Mouse (Mus musculus) liver, embryonic 14.5 days (tissue): ENCODE data around the gene Zfp655. TPM values are rescaled to one million over a fixed set of nuclear protein-coding genes. Genes with fewer than 3 reads are reported as not detected.
"Not testable (repeated sequence)": the region's sequence is repeated elsewhere in the genome, so short reads cannot be mapped to it uniquely, and the experiment has no call there.

Experiments
- ATAC-seq: fragments of 200-750 bp; cut with Nextera tagmentation; 2 replicates; pipeline ENCODE4 v1.8.0; 2017; ENCODE audit warnings: moderate number of reproducible peaks, mild to moderate bottlenecking, moderate library complexity; ENCODE audit not compliant: insufficient read depth
- DNase-seq, 3 experiments: peaks; one replicate each; pipeline ENCODE4 v3.0.0-alpha.2; 2012 to 2013; ENCODE audit warnings: low read depth in 3 of 3, low spot score in 3 of 3
- H3K27ac ChIP-seq: fragments of 300-500 bp; sonication (generic); 2 replicates; pipeline ENCODE4 v1.5.1; 2014; ENCODE audit warnings: moderate library complexity, mild to moderate bottlenecking, control low read depth, inconsistent platforms
- H3K27me3 ChIP-seq: fragments of 300-500 bp; sonication (generic); 2 replicates; pipeline ENCODE4 v1.6.1; 2014; ENCODE audit warnings: mild to moderate bottlenecking, low read length, moderate library complexity; ENCODE audit not compliant: control insufficient read depth, insufficient read depth
- H3K36me3 ChIP-seq: fragments of 300-500 bp; sonication (generic); replicated peaks from 2 replicates; pipeline ENCODE4 v1.6.1; 2014; ENCODE audit warnings: low read depth; ENCODE audit not compliant: control insufficient read depth, insufficient read depth
- H3K4me1 ChIP-seq, 2 experiments: fragments of 200-500 bp in 1 of 2; fragments of 300-500 bp in 1 of 2; sonication (generic) in 1 of 2; replicated peaks; 2 replicates each; pipeline ENCODE4 v1.6.1; 2012 to 2014; ENCODE audit warnings: antibody characterized with exemption in 1 of 2, inconsistent platforms in 1 of 2, low read length in 1 of 2; ENCODE audit not compliant: control insufficient read depth in 2 of 2, insufficient read depth in 2 of 2
- H3K4me2 ChIP-seq: fragments of 300-500 bp; sonication (generic); 2 replicates; pipeline ENCODE4 v1.6.1; 2014; ENCODE audit warnings: low read depth, mild to moderate bottlenecking, control low read depth, moderate library complexity
- H3K4me3 ChIP-seq, 2 experiments: fragments of 200-500 bp in 1 of 2; fragments of 300-500 bp in 1 of 2; sonication (generic) in 1 of 2; 2 replicates each; pipeline ENCODE4 v1.5.1; 2012 to 2014; ENCODE audit warnings: low read depth in 2 of 2, low read length in 2 of 2, mild to moderate bottlenecking in 2 of 2, control low read depth in 1 of 2, inconsistent platforms in 1 of 2, moderate library complexity in 1 of 2; ENCODE audit not compliant: insufficient read depth in 1 of 2
- H3K9ac ChIP-seq: fragments of 300-500 bp; sonication (generic); replicated peaks from 2 replicates; pipeline ENCODE4 v1.6.1; 2014; ENCODE audit warnings: mild to moderate bottlenecking, control low read depth, moderate library complexity
- H3K9me3 ChIP-seq: fragments of 300-500 bp; sonication (generic); 2 replicates; pipeline ENCODE4 v1.6.1; 2016; ENCODE audit warnings: low read length, mixed read lengths; ENCODE audit not compliant: control insufficient read depth
- CTCF ChIP-seq: IDR thresholded peaks from 2 replicates; pipeline ENCODE4 v1.5.1; 2016; ENCODE audit warnings: antibody characterized with exemption, low read depth, control low read depth
- EP300 ChIP-seq: IDR thresholded peaks from 2 replicates; pipeline ENCODE4 v1.6.1; 2016; ENCODE audit warnings: antibody characterized with exemption, low read depth
- WGBS: fragments of 180-500 bp; shearing (Covaris S2); extraction: QIAGEN DNeasy Blood & Tissue Kit; methylation state at CpG from one replicate; pipeline ENCODE4 v1.1.7; 2014; ENCODE audit not compliant: insufficient replicate concordance; 5-methylcytosine and 5-hydroxymethylcytosine counted together
- polyA plus RNA-seq, 2 experiments: library from polyadenylated mRNA; depleted of rRNA in 1 of 2; stranded (reverse) in 1 of 2; unstranded in 1 of 2; fragments of >200 nt; fragmentation: Nextera tagmentation in 1 of 2; extraction: Ambion mirVana in 1 of 2; gene quantifications; 2 replicates each; pipeline versions ENCODE4 v1.2.1 to v1.2.3; 2012 to 2014

Zfp655 gene
- polyA plus RNA-seq, 2 experiments, result 8.3 to 18.7 TPM

DNA sequence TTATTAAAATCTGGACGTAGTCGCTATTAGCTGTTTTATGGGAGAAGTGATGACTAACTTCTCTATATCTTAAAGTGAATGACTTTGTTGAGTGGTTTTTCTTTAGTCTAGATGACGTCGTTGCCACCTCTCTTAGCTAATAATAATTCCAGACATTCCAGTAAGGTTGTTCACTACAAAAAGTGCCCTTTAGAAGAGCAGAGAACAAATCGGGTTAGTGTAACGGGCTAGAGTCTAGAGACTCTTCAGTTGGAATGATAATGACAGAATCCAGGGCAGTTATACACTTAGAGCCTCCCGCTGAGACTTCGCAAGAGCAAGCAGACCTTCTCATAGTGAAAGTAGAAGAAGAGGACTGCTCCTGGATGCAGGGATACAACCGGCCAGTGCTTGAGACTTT, 26.5 kb upstream of the Zfp655 start:
- TF ChIP-seq CTCF, result no peak
- TF ChIP-seq EP300, result no peak
- WGBS, result 13% methylated on average over 9 of the region's 9 CpGs
- peak overlapping the region; percentile 3; the same call in 1 of the 2 replicates for H3K27ac ChIP-seq
- no peaks in the 10 kb centered on the region for H3K27me3 ChIP-seq
- peak overlapping the region; percentile 93 for H3K4me2 ChIP-seq
- ATAC-seq (no peak), DNase-seq (no peak)
- H3K36me3 ChIP-seq, result no peaks in the 10 kb centered on the region
- peaks cover 13 to 18% of the 10 kb centered on the region in 2 experiments for H3K4me1 ChIP-seq
- H3K9ac ChIP-seq, result peak overlapping the region; percentile 79
- H3K4me3 ChIP-seq, result peak overlapping the region; percentile 60 to 81
- H3K9me3 ChIP-seq, result no peaks in the 10 kb centered on the region

DNA sequence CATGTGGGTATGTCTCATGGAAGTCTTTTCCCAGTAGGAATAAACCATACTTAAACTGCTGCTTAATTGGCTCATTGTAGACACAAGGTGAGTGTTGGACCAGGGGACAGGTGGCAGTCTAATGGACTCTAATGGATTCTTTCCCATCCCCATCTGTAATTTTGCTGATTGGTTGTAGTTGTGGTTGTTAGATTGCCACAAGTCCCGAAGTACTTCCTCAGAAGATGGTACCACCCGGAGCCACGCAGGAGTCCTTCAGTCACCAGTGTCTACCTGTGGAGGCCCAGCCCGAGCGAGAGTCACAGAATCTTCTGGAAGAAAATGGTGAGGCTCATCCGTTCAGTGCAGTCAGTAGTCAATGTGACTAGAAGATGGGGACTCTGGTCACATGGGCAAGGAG, 24.1 kb upstream of the Zfp655 start:
- no peak for ATAC-seq
- Histone ChIP-seq H3K4me3 (no peak overlapping the region), H3K9ac (no peak overlapping the region), H3K27me3 (no peaks in the 10 kb centered on the region), H3K36me3 (no peaks in the 10 kb centered on the region; the same call in none of the 2 replicates), H3K4me2 (no peak overlapping the region), H3K9me3 (no peaks in the 10 kb centered on the region), H3K27ac (no peak overlapping the region), H3K4me1 (peaks cover 9 to 11% of the 10 kb centered on the region in 2 experiments)
- DNase-seq, result no peak
- TF ChIP-seq EP300 (no peak), CTCF (no peak)
- 81% methylated on average over 6 of the region's 6 CpGs for WGBS

DNA sequence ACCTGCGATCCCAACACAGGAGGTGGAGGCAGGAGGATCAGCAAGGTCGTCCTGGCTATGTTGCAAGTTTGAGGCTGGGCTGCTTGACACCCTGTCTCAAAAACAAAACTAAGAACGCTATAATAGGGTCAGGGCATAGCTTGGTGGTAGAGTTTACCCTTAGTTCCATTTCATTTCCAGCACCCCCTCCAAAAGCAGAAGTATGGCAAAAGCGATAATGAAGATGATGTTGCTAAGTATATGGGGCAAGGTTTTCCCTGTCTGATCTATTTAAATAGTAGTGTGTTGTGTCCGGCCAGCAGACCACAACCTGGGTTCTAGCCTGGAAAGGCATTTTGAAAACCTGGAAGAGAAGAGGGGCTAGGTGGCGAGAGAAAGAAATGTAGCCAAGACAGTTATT, 23.6 kb upstream of the Zfp655 start:
- no peak overlapping the region for H3K4me2 ChIP-seq
- WGBS, result 71% methylated on average over 6 of the region's 6 CpGs
- TF ChIP-seq CTCF, result no peak
- TF ChIP-seq EP300, result no peak
- H3K36me3 ChIP-seq, result no peaks in the 10 kb centered on the region; the same call in none of the 2 replicates
- no peaks in the 10 kb centered on the region for H3K9me3 ChIP-seq
- H3K27me3 ChIP-seq, result no peaks in the 10 kb centered on the region
- no peak overlapping the region for H3K27ac ChIP-seq
- H3K4me3 ChIP-seq, result no peak overlapping the region
- no peak for DNase-seq
- H3K4me1 ChIP-seq, result peaks cover 9% of the 10 kb centered on the region in 2 experiments
- H3K9ac ChIP-seq, result no peak overlapping the region
- no peak for ATAC-seq

DNA sequence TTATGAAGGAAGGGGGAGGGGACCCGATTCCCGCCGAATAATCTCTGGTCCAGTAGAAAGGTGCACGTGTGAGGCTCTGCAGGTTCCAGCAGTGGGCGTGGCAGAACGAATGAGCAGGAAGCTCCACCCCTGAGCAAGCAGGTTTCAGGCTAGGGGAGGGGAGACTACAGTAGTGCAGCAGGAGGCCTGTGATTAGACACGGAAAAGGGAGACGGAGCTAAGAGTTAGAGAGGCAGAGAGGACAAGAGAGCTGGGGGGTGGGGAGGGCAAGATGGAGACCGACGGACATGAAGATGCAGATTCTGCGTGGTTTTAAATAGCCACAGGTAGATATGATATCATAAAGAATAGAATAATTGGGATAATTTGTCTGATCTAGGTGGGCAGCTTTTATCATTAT, 23.1 kb upstream of the Zfp655 start:
- not testable (repeated sequence) for ATAC-seq, H3K36me3 ChIP-seq
- WGBS, result 58% methylated on average over 11 of the region's 11 CpGs

DNA sequence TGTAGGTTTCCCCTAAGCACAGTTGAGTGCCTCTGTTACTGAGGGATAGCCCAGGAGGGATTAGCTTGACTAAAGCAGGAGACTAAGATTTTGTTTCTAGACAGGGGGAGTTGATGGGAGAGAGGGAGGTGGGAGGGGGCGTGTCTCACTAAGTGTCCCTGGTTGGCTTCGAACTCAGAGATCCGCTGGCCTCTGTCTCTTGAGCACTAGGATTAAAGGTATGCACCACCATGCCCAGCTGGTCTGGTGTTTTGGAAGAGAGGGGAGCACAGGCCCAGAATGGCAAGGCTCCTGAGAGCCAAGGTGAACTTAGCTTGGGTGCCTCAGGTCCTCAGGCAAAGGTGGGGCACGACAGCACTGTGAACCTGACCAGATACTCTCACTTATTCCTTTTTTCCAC, 20.2 kb upstream of the Zfp655 start:
- WGBS, result 89% methylated on average over 4 of the region's 4 CpGs
- no peaks in the 10 kb centered on the region; the same call in none of the 2 replicates for H3K36me3 ChIP-seq
- DNase-seq (no peak), ATAC-seq (no peak)
- H3K9ac ChIP-seq, result no peak overlapping the region
- H3K9me3 ChIP-seq, result no peaks in the 10 kb centered on the region
- H3K4me3 ChIP-seq, result no peak overlapping the region
- H3K4me1 ChIP-seq, result 0 out of 4 replicates have a peak, but pooled peaks cover 0 to 2% of the 10 kb centered on the region in 2 experiments
- no peaks in the 10 kb centered on the region for H3K27me3 ChIP-seq
- H3K4me2 ChIP-seq, result no peak overlapping the region
- no peak overlapping the region for H3K27ac ChIP-seq
- TF ChIP-seq EP300 (no peak), CTCF (no peak)

More for the DNA sequence above, 23.1 kb upstream of the Zfp655 start:
- not testable (repeated sequence) for DNase-seq, H3K27me3 ChIP-seq, H3K4me2 ChIP-seq, H3K4me3 ChIP-seq, H3K4me1 ChIP-seq, H3K9ac ChIP-seq, H3K27ac ChIP-seq, H3K9me3 ChIP-seq
